Mouse (Mus musculus): ENCODE data around the gene Tmem129.

DNA sequence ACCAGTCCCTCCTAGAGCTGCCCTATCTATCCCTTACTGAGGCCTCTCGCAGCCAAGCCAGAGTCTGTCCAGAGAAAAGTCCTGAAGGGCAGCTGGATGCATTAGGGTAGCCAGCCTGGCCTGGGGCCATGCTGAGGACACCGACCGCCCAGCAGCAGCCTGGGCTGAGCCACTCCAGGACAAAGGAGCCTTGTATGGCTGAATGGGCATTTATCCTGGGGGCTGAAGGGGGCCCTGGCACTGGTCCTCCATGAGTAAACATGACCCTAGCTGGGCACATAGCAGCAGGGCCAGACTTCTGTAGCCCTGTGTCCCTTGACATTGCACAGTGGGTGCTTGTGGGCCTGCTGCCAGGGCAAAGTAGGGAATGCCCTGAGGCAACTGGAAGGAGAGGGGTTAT, 16.2 kb upstream of the Tmem129 start:
- TF ChIP-seq TAL1 (IDR thresholded peaks at IDR 0.05; ENCODE audit: low read length) (no peak), GATA1 (IDR thresholded peaks at IDR 0.05; ENCODE audit: low read length) (no peak)

Data from erythroblast, embryonic 14.5 days (primary cell).